Mouse (Mus musculus) megakaryocyte-erythroid progenitor cell, adult 5-6 weeks (primary cell): ENCODE results near the gene Arpc4. TPM values are rescaled to one million over a fixed set of nuclear protein-coding genes. Genes with fewer than 3 reads are reported as not detected.

Experiments
- ATAC-seq: replicated peaks from 2 replicates; pipeline ENCODE4 v1.8.0; 2016; ENCODE audit warnings: mild to moderate bottlenecking, inconsistent platforms; ENCODE audit not compliant: severe bottlenecking, poor library complexity, low FRiP score, low TSS enrichment
- total RNA-seq, 2 experiments: library from RNA; stranded (forward) in 1 of 2; stranded (reverse) in 1 of 2; fragments of 200-1000, 215-1000 nt in 1 of 2; fragments of >200 nt in 1 of 2; fragmentation: Nextera tagmentation in 1 of 2; gene quantifications; 2 replicates each; pipeline ENCODE4 v1.2.3; 2014 to 2017

Arpc4 gene
- total RNA-seq, 2 experiments from 2014 or later = 152 to 162 TPM

DNA sequence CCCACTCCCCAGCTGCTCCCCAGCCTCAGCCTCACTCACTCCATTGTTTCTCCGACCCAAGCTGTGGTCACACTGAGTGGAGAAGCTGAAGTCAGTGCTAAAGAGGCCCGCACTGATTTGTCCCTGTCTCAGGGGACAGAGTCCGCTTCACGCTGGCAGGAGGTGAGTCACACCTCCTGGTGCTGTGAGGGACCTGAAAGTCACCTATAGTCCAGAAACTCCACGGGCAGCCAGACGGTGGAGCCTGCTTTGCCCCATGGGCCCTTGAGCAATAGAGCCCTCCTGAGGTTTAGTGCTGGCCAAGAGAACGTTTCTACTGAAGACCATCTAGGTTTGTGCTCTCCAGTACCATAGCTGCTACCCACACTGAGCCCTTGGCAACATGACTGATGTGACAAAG lies 56.8 kb downstream of the Arpc4 start:
- ATAC-seq = no peak

DNA sequence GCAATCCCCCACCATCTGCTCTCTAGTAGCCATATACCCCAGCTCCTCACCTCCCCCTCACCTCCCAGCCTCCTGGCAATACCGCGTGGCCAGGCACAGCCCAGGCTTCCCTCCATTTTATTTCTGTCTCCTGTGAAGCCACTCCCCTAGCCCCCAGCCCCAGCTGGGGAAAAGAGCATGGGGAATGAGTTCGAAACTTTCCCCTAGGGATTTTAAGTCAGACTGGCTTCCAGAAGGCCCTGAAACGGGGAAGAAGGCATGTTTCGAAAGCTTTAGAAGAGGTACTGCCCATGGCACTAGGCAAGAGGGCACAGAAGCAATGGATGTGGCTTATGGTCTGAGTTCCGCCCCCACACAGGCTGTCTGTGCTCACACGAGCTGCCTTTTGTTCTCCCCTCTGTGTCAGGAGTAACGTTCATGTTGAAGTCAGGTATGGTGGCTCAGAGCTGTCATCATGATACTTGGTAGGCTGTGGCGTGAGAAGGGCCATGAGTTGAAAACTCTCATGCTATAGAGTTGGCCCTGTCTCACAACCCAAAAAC lies 57.8 kb downstream of the Arpc4 start, which contains the start of gene Cidec:
Gene Cidec (minus strand): TSS at position 97 of the 542 bp plus-strand sequence.
- no peak for ATAC-seq

DNA sequence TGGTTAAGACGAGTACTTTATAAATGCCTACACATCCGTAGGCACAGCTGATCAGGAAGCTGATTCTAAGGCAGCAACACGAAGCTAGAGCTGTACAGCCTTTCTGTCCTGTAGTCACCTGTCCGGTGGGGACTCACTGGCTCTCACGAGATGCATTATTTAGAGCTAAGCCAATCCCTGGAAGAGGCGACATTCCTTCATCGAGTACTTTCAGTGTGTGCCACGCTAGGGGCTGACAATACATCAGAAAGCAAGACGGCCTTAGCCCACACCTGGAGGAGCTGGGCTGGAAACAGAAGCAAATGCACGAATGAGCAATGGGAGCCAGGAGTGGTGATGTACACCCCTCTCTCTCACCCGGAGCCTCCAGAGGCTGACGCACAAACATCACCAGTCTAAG lies 59.2 kb downstream of the Arpc4 start:
- no peak for ATAC-seq

DNA sequence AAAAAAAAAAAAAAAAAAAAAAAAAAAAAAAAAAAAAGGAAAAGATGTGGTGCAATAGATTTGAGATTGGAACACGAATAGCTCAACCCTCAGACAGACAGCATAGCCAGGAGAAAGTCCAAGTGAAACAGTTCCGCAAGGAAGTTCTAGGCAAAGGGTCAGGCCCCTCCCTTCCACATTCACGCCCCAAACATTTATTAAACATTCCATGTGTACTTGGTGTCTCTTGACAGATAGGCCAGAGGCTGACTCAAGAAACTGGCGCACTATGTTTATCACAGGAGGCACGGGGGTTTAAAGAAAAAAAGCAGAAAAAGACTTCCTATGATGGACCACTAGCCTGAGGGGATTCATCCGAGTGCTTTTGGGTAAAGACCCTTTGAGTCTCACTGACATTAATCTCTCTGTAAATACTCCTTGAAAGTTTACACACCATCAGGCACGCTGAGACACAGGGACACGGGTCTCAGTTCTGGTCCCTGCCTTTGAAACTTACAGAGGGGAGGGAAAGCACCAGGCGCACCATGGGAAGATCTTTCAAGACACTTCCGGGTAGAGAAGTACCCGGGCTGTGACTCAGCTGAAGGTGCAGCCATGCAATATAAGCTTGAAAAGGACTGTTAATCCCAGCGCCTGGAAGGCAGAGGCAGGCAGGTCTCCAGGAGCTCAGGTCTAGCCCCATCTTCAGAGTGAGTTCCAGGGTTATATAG lies 61.0 kb downstream of the Arpc4 start:
- ATAC-seq = no peak

Other genes starting within 250 kb of the Arpc4 start
- gene Lhfpl4, start 182.7 kb upstream of the Arpc4 start, total RNA-seq (2014; fragmentation: Nextera tagmentation) = 0.69 TPM in 1 of 2 replicates, not detected in the other
- gene Lhfpl4, start 182.7 kb upstream of the Arpc4 start, total RNA-seq (2017) = not detected in 2 replicates
- gene Mtmr14, start 140.3 kb upstream of the Arpc4 start, total RNA-seq (2014; fragmentation: Nextera tagmentation) = 17.0 and 26.6 TPM in 2 replicates
- 13.8 and 21.8 TPM in 2 replicates for gene Mtmr14, start 140.3 kb upstream of the Arpc4 start, total RNA-seq (2017)
- 0.74 and 0.99 TPM in 2 replicates for gene Cpne9, start 95.8 kb upstream of the Arpc4 start, total RNA-seq (2014; fragmentation: Nextera tagmentation)
- 0.42 TPM in 1 of 2 replicates, not detected in the other for gene Cpne9, start 95.8 kb upstream of the Arpc4 start, total RNA-seq (2017)
- 45.0 and 53.5 TPM in 2 replicates for gene Brpf1, start 71.0 kb upstream of the Arpc4 start, total RNA-seq (2014; fragmentation: Nextera tagmentation)
- gene Brpf1, start 71.0 kb upstream of the Arpc4 start, total RNA-seq (2017) = 20.3 and 22.0 TPM in 2 replicates
- 9.9 and 23.7 TPM in 2 replicates for gene Ogg1, start 51.1 kb upstream of the Arpc4 start, total RNA-seq (2014; fragmentation: Nextera tagmentation)
- gene Ogg1, start 51.1 kb upstream of the Arpc4 start, total RNA-seq (2017) = 3.8 and 9.4 TPM in 2 replicates
- 1.2 and 2.2 TPM in 2 replicates for gene Camk1, start 34.1 kb upstream of the Arpc4 start, total RNA-seq (2014; fragmentation: Nextera tagmentation)
- gene Camk1, start 34.1 kb upstream of the Arpc4 start, total RNA-seq (2017) = 2.9 and 17.8 TPM in 2 replicates
- 23.5 and 40.8 TPM in 2 replicates for gene Tada3, start 232 bp upstream of the Arpc4 start, total RNA-seq (2014; fragmentation: Nextera tagmentation)
- 19.8 and 20.3 TPM in 2 replicates for gene Tada3, start 232 bp upstream of the Arpc4 start, total RNA-seq (2017)
- gene Ttll3, start 11.1 kb downstream of the Arpc4 start, total RNA-seq (2014; fragmentation: Nextera tagmentation) = 2.1 and 7.9 TPM in 2 replicates
- 0.50 and 0.80 TPM in 2 replicates for gene Ttll3, start 11.1 kb downstream of the Arpc4 start, total RNA-seq (2017)
- 13.5 and 14.5 TPM in 2 replicates for gene Rpusd3, start 41.2 kb downstream of the Arpc4 start, total RNA-seq (2014; fragmentation: Nextera tagmentation)
- 16.8 and 25.1 TPM in 2 replicates for gene Rpusd3, start 41.2 kb downstream of the Arpc4 start, total RNA-seq (2017)
- gene Cidec, start 57.6 kb downstream of the Arpc4 start, total RNA-seq (2014; fragmentation: Nextera tagmentation) = not detected in 2 replicates
- gene Cidec, start 57.6 kb downstream of the Arpc4 start, total RNA-seq (2017) = not detected in 2 replicates
- 44.8 and 53.4 TPM in 2 replicates for gene Jagn1, start 64.5 kb downstream of the Arpc4 start, total RNA-seq (2014; fragmentation: Nextera tagmentation)
- gene Jagn1, start 64.5 kb downstream of the Arpc4 start, total RNA-seq (2017) = 29.4 and 50.3 TPM in 2 replicates
- gene Il17re, start 80.4 kb downstream of the Arpc4 start, total RNA-seq (2014; fragmentation: Nextera tagmentation) = 0.45 TPM in 1 of 2 replicates, not detected in the other
- not detected in 2 replicates for gene Il17re, start 80.4 kb downstream of the Arpc4 start, total RNA-seq (2017)
- gene Il17rc, start 93.3 kb downstream of the Arpc4 start, total RNA-seq (2014; fragmentation: Nextera tagmentation) = not detected in 2 replicates
- not detected in 2 replicates for gene Il17rc, start 93.3 kb downstream of the Arpc4 start, total RNA-seq (2017)
- 8.0 and 8.8 TPM in 2 replicates for gene Creld1, start 105.2 kb downstream of the Arpc4 start, total RNA-seq (2014; fragmentation: Nextera tagmentation)
- gene Creld1, start 105.2 kb downstream of the Arpc4 start, total RNA-seq (2017) = 1.6 and 6.1 TPM in 2 replicates
- gene Prrt3, start 123.8 kb downstream of the Arpc4 start, total RNA-seq (2014; fragmentation: Nextera tagmentation) = 0.37 TPM in 1 of 2 replicates, not detected in the other
- not detected in 2 replicates for gene Prrt3, start 123.8 kb downstream of the Arpc4 start, total RNA-seq (2017)
- 49.4 and 61.7 TPM in 2 replicates for gene Emc3, start 153.5 kb downstream of the Arpc4 start, total RNA-seq (2014; fragmentation: Nextera tagmentation)
- 28.3 and 43.9 TPM in 2 replicates for gene Emc3, start 153.5 kb downstream of the Arpc4 start, total RNA-seq (2017)
- 35.7 and 47.0 TPM in 2 replicates for gene Fancd2, start 153.6 kb downstream of the Arpc4 start, total RNA-seq (2014; fragmentation: Nextera tagmentation)
- 31.3 and 43.7 TPM in 2 replicates for gene Fancd2, start 153.6 kb downstream of the Arpc4 start, total RNA-seq (2017)
- gene Fancd2os, start 222.6 kb downstream of the Arpc4 start, total RNA-seq (2014; fragmentation: Nextera tagmentation) = 0.37 TPM in 1 of 2 replicates, not detected in the other
- not detected in 2 replicates for gene Fancd2os, start 222.6 kb downstream of the Arpc4 start, total RNA-seq (2017)
- 136 and 142 TPM in 2 replicates for gene Brk1, start 226.7 kb downstream of the Arpc4 start, total RNA-seq (2014; fragmentation: Nextera tagmentation)
- gene Brk1, start 226.7 kb downstream of the Arpc4 start, total RNA-seq (2017) = 68.2 and 68.8 TPM in 2 replicates
- 12.5 and 15.2 TPM in 2 replicates for gene Vhl, start 245.8 kb downstream of the Arpc4 start, total RNA-seq (2014; fragmentation: Nextera tagmentation)
- gene Vhl, start 245.8 kb downstream of the Arpc4 start, total RNA-seq (2017) = 7.8 and 8.6 TPM in 2 replicates